Mouse (Mus musculus) heart, postnatal 0 days (tissue): ENCODE data around the gene Ltb4r1. TPM values are rescaled to one million over a fixed set of nuclear protein-coding genes. Genes with fewer than 3 reads are reported as not detected.

ENCODE experiments used
- ATAC-seq: fragments of 200-750 bp; cut with Nextera tagmentation; 2 replicates; pipeline ENCODE4 v1.8.0; 2017; ENCODE audit warnings: low read depth, moderate number of reproducible peaks, moderate library complexity; ENCODE audit not compliant: insufficient read depth
- DNase-seq: peaks from one replicate; pipeline ENCODE4 v3.0.0-alpha.2; 2016; ENCODE audit warnings: low spot score
- H3K27ac ChIP-seq: fragments of 300-500 bp; sonication (generic); 2 replicates; pipeline ENCODE4 v1.5.1; 2014; ENCODE audit warnings: low read depth, mild to moderate bottlenecking
- H3K27me3 ChIP-seq: fragments of 300-500 bp; sonication (generic); 2 replicates; pipeline ENCODE4 v1.6.1; 2014; ENCODE audit warnings: low read length, mixed read lengths; ENCODE audit not compliant: control insufficient read depth, insufficient read depth
- H3K36me3 ChIP-seq: fragments of 300-500 bp; sonication (generic); replicated peaks from 2 replicates; pipeline ENCODE4 v1.6.1; 2014; ENCODE audit warnings: low read length, mixed read lengths; ENCODE audit not compliant: control insufficient read depth, insufficient read depth
- H3K4me1 ChIP-seq: fragments of 300-500 bp; sonication (generic); 2 replicates; pipeline ENCODE4 v1.6.1; 2014; ENCODE audit warnings: antibody characterized with exemption; ENCODE audit not compliant: control insufficient read depth, insufficient read depth
- H3K4me2 ChIP-seq: fragments of 300-500 bp; sonication (generic); 2 replicates; pipeline ENCODE4 v1.6.1; 2014; ENCODE audit warnings: low read depth, mild to moderate bottlenecking, low read length, moderate library complexity
- H3K4me3 ChIP-seq: fragments of 300-500 bp; sonication (generic); 2 replicates; pipeline ENCODE4 v1.5.1; 2014; ENCODE audit warnings: low read depth, low read length
- H3K9ac ChIP-seq: fragments of 300-500 bp; sonication (generic); replicated peaks from 2 replicates; pipeline ENCODE4 v1.6.1; 2014; ENCODE audit warnings: low read depth, low read length, mixed read lengths
- H3K9me3 ChIP-seq: fragments of 300-500 bp; sonication (generic); replicated peaks from 2 replicates; pipeline ENCODE4 v1.6.1; 2016; ENCODE audit warnings: low read length; ENCODE audit not compliant: control insufficient read depth
- CTCF ChIP-seq: IDR thresholded peaks from 2 replicates; pipeline ENCODE4 v1.5.1; 2016; ENCODE audit warnings: antibody characterized with exemption, control low read depth, low read depth
- EP300 ChIP-seq: IDR thresholded peaks from 2 replicates; pipeline ENCODE4 v1.6.1; 2016; ENCODE audit warnings: antibody characterized with exemption, low read depth
- WGBS: fragments of 180-500 bp; shearing (Covaris S2); extraction: QIAGEN DNeasy Blood & Tissue Kit; methylation state at CpG from one replicate; pipeline ENCODE4 v1.1.7; 2014; 5-methylcytosine and 5-hydroxymethylcytosine counted together
- polyA plus RNA-seq: library from polyadenylated mRNA; unstranded; fragments of >200 nt; fragmentation: Nextera tagmentation; extraction: Ambion mirVana; gene quantifications from 2 replicates; pipeline ENCODE4 v1.2.1, GENCODE M21; 2015
- total RNA-seq: library from RNA; depleted of rRNA; stranded (reverse); fragments of >200 nt; gene quantifications from 2 replicates; pipeline ENCODE4 v1.2.3, GENCODE M21; 2014; ENCODE audit warnings: low replicate concordance

Ltb4r1 gene
- total and polyA plus RNA-seq, 2 experiments from 2014 or later = 0.40 TPM; not detected in 1

DNA sequence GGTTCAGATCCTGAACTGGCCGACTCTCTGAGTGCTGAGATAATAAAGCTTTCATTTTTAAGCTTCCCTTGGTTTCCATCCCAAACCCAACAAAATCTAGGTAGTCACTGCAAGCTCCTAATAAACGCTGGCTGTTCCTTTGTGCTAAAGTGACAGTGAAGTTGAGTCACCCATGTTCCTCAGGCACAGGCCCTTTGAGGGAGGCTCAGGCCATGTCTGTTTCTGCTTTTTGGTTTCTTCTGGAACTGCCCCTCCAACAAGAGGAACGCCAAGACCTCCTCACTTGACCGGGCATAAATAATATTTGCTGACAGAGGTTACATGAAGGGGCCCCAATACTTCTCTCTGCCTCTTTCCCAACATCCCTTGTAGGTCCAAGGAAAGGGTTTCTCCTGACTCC, 30.0 kb upstream of the Ltb4r1 start:
- ATAC-seq (no peak), DNase-seq (no peak)
- Histone ChIP-seq H3K4me1 (no peaks in the 10 kb centered on the region), H3K4me2 (no peak overlapping the region), H3K27me3 (no peaks in the 10 kb centered on the region), H3K9ac (no peak overlapping the region), H3K4me3 (no peak overlapping the region), H3K9me3 (no peaks in the 10 kb centered on the region), H3K27ac (no peak overlapping the region), H3K36me3 (peaks cover 29% of the 10 kb centered on the region)
- TF ChIP-seq CTCF = no peak
- TF ChIP-seq EP300 = no peak
- 74% methylated on average over 4 of the region's 4 CpGs for WGBS

DNA sequence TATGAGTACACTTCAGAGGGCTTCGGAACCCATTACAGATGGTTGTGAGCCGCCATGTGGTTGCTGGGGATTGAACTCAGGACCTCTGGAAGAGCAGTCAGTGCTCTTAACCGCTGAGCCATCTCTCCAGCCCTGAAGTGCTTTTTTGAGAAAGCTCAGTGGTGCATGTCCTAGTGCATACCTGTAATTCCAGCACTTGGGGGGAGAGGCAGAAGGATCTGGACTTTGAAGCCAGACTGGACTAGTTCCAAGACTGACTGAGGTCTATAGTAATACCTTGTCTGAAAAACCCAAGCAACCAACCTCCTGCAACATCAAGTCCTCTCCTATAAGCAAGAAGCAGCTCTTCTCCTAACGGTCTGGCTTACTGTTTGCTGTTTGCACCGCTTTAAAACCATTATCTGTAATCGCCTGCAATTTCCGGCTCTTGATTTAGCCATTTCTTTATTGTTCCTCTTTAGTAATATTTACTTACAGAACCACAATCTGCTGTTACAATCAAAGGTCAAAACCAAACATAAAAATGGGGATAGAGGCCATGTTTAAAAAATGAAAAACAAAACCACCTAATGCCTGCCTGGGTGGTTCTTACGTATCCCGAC, 28.6 kb upstream of the Ltb4r1 start:
- WGBS = 87% methylated on average over 9 of the region's 9 CpGs
- no peaks in the 10 kb centered on the region for H3K9me3 ChIP-seq
- H3K4me2 ChIP-seq = no peak overlapping the region
- H3K27me3 ChIP-seq = no peaks in the 10 kb centered on the region
- H3K9ac ChIP-seq = no peak overlapping the region
- no peak overlapping the region for H3K4me3 ChIP-seq
- TF ChIP-seq CTCF (no peak), EP300 (no peak)
- DNase-seq = no peak
- no peaks in the 10 kb centered on the region for H3K4me1 ChIP-seq
- ATAC-seq = no peak
- peaks cover 42% of the 10 kb centered on the region for H3K36me3 ChIP-seq
- H3K27ac ChIP-seq = no peak overlapping the region

DNA sequence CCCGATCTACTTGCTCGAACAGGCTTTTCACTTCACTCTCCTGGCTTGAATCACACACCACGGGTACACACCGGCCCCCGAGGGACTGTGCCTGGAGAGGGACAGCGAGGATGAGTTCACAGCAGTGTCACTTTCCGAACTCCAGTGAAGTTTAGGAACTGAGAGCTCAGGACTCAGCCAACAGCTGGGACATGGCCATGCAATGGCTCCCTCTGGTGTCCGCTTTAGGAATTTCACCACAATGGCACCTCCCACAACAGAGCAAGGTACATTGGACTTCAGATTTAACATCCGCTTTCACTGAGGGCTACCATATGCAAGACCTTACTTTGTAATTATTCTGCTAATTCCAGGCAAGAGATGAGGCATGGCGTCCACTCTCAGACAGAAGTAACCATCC, 22.1 kb upstream of the Ltb4r1 start:
- H3K36me3 ChIP-seq = peaks cover 44% of the 10 kb centered on the region

DNA sequence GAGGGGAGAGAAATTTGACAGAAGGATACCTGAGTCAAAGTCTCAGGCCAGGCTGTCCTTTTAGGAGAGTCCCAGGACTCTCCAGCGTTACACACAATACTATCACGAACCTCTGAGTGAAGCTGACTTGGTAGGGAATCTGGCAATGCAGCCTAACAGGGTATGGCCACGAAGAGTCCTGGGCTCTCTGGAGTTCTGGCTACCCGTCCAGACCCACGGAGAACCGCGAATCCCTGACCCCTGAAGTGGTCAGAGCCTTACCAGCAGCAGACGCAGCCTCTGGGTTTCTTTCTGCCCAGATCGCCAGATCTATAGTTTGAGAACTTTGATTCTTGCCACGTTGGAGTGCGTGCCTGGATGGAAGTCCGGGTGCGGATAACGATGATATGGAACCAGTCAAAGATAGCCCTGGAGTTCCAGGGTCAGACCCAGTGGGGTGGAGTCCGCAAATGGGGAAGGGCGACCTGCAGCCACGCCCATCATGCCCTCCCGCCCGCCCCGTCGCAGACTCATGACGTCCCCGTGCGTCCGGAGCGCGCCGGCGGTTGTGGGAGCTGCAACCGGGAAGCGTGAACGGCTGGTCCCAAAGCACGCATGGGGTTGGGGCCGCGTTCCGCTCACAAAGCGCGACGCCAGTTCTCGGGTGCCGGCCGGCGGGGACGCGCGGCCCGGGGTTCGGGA, 20.4 kb upstream of the Ltb4r1 start, which contains the start of the genes Dhrs1 and Nop9:
Dhrs1 (minus strand) TSS at position 511 of the 681 bp plus-strand sequence.
Nop9 (plus strand) TSS at position 514 of the 681 bp plus-strand sequence.
- DNase-seq (peak; percentile 84), ATAC-seq (peak; percentile 89)
- Histone ChIP-seq H3K9ac (peak within 1 kb of the TSS; percentile 80), H3K27ac (peak within 1 kb of the TSS; percentile 54; the same call in 1 of the 2 replicates), H3K27me3 (no peaks in the 10 kb centered on the region), H3K36me3 (peaks cover 41% of the 10 kb centered on the region), H3K9me3 (no peaks in the 10 kb centered on the region), H3K4me1 (peaks cover 22% of the 10 kb centered on the region), H3K4me3 (peak within 1 kb of the TSS; percentile 86), H3K4me2 (peak within 1 kb of the TSS; percentile 89)
- TF ChIP-seq EP300 = no peak
- TF ChIP-seq CTCF = no peak
- 1% methylated on average over 47 of the region's 48 CpGs for WGBS

More for the DNA sequence above, 22.1 kb upstream of the Ltb4r1 start:
- H3K4me2 ChIP-seq = peak overlapping the region; percentile 14; the same call in 1 of the 2 replicates
- no peaks in the 10 kb centered on the region for H3K9me3 ChIP-seq
- TF ChIP-seq CTCF = peak; percentile 97
- TF ChIP-seq EP300 = no peak
- ATAC-seq (peak; percentile 64), DNase-seq (peak; percentile 67)
- no peaks in the 10 kb centered on the region for H3K27me3 ChIP-seq
- no peak overlapping the region for H3K27ac ChIP-seq
- 17% methylated on average over 10 of the region's 10 CpGs for WGBS
- H3K4me3 ChIP-seq = no peak overlapping the region
- no peak overlapping the region for H3K9ac ChIP-seq
- H3K4me1 ChIP-seq = peaks cover 22% of the 10 kb centered on the region

DNA sequence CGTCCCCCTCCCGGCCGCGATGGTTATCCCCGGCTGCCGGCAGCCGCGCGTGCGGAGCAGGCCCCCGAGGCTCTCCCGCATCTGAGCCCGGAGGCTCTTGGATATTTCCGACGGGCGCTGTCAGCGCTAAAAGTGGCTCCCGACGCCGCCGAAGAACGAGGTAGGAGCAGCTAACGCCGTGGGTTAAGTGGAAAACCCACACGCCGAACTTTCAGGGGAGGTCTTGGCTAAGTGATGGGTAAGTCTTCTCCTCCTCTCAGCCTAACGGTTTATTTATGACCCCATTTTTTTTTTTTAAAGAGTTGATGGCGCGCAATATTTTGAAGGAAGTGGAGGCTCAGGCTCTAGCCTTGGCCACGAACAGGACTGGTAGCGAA, 19.9 kb upstream of the Ltb4r1 start:
- no peaks in the 10 kb centered on the region for H3K27me3 ChIP-seq
- H3K4me2 ChIP-seq = peak overlapping the region; percentile 89
- no peak for DNase-seq
- peaks cover 22% of the 10 kb centered on the region for H3K4me1 ChIP-seq
- H3K27ac ChIP-seq = peak overlapping the region; percentile 47; the same call in 1 of the 2 replicates
- WGBS = under 1% methylated on average over 31 of the region's 31 CpGs
- H3K9ac ChIP-seq = peak overlapping the region; percentile 80
- no peak for ATAC-seq
- TF ChIP-seq EP300 (no peak), CTCF (no peak)
- H3K4me3 ChIP-seq = peak overlapping the region; percentile 86
- H3K36me3 ChIP-seq = peaks cover 41% of the 10 kb centered on the region
- no peaks in the 10 kb centered on the region for H3K9me3 ChIP-seq
